Mouse (Mus musculus): ENCODE measurements around the gene Snapc4.

- no peak for TF ChIP-seq CTCF (IDR thresholded peaks at IDR 0.05; ENCODE audit: borderline replicate concordance, insufficient read depth, low read depth, low read length)
- TF ChIP-seq POLR2A (IDR thresholded peaks at IDR 0.05; ENCODE audit: borderline replicate concordance, insufficient read depth, low read length) = no peak
These were observed 37.7 kb upstream of the Snapc4 start for GRCm38 (mm10) chr2:26418120-26418519.
